Mouse (Mus musculus) embryo, embryonic 10 days (tissue): ENCODE data around the gene Mbtd1.
A peak's percentile ranks its signal among the peaks of the same experiment; 100 is the strongest.
"Not testable (repeated sequence)": the region's sequence is repeated elsewhere in the genome, so short reads cannot be mapped to it uniquely, and the experiment has no call there.

ENCODE experiments used
- DNase-seq: peaks from one replicate; pipeline ENCODE4 v3.0.0-alpha.2; 2015; ENCODE audit warnings: low spot score

Gene Mbtd1

GRCm38 (mm10) chr11:93885572-93886410 lies at the start of gene Mbtd1, which contains the start of gene Utp18:
Gene Mbtd1 (plus strand): TSS chr11:93885852.
Gene Utp18 (minus strand): TSS chr11:93885766.
- peak; percentile 98 for DNase-seq

- DNase-seq: no peak
These were observed 38.3 kb upstream of the Mbtd1 start for GRCm38 (mm10) chr11:93847342-93847741.

DNA sequence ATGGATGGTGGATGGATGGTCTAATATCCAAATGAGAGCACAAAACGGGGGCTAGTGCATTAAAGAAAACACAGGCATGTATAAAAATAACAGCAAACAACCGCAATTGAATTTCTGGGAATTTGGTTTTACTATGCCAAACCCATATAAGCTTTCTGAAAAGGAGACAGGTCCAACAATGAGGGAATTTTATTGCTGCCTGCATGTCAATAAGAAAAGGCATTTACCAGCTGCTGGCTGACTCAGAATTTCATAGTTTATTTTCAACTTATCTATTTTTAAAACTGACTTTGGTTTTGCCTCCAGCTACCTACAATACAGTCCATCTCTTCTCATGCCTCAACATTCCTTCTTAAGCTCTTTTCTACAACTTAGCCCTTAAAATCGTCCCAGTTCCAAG lies 33.1 kb upstream of the Mbtd1 start:
- no peak for DNase-seq

GRCm38 (mm10) chr11:93856284-93856955 lies 29.2 kb upstream of the Mbtd1 start:
- DNase-seq: peak; percentile 83

DNA sequence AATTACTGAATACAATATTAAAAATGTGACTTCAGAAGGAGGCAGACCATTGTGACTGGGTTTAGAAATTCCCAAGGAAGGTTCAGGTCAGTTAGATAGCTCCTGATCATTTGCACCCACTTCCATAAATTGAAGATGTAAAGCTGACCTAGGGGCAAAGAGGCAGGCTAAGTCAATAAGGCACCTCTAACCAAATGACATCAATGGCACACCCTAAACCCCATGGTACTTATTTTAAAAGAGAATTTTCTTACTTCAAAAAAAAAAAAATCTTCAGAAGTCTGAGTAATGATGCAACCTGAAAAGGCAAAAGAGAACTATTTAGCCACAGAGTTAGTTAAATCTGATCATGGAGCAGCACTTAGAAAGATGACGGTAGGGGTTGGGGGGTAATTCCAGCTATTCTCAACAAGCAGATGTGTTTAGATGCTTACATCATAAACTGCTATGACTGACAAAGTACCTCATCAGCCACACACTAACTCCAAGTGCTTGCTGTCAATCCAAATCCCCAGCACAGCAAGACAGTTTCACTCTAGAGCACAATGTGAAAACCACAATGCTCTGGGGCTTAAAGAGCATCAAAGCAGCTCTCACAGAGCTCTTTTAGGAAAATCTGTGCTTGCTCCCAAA lies 25.0 kb upstream of the Mbtd1 start:
- DNase-seq: no peak

- no peak for DNase-seq
These were observed 24.5 kb upstream of the Mbtd1 start for GRCm38 (mm10) chr11:93861193-93861592.

DNA sequence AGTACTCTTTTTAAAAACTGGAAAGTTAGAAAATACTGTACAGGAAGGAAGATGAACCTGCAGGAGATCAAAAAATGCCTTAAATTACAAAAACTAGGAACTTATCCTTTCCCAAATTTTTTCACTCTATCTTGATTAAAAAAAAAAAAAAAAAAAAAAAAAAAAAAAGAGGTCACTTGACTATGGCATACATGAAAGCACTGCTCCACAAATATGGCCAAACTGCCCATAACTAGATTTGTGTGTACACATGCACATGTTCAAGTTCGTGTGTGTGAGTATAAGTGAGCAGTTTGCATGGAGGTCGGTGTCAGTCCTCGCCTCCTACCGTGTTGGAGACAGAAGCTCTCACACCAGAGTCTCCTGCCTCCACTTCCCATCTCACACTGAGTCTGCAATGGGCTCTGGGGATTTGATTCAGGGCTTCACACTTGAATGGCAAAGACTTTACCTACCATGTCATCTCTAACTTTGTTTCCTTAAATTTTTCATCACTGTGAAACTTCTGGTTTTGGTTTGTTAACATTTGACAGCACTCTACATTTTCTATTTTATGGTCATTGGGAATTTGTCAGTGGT lies 23.5 kb upstream of the Mbtd1 start:
- DNase-seq: no peak

DNA sequence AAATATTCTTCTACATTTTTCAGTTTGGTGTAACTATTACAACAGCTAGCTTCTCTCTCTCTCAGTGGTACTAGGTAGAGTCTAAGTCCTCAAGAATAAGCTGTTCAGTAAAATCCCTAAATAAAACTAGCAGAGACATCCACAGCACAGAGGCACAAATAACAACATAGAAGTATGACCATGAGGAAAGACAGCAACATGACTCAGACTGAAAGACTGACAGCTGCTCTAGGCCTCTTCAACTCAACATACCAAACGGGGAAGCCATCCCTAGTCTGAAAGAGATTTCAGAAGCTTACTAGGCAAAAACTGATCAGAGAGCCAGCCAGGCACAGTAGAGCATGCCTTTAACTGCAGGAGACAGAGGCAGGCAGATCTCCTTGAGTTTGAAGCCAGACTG lies 23.0 kb upstream of the Mbtd1 start:
- DNase-seq: no peak

- no peak for DNase-seq
These were observed 1.6 kb upstream of the Mbtd1 start for GRCm38 (mm10) chr11:93884068-93884467.

DNA sequence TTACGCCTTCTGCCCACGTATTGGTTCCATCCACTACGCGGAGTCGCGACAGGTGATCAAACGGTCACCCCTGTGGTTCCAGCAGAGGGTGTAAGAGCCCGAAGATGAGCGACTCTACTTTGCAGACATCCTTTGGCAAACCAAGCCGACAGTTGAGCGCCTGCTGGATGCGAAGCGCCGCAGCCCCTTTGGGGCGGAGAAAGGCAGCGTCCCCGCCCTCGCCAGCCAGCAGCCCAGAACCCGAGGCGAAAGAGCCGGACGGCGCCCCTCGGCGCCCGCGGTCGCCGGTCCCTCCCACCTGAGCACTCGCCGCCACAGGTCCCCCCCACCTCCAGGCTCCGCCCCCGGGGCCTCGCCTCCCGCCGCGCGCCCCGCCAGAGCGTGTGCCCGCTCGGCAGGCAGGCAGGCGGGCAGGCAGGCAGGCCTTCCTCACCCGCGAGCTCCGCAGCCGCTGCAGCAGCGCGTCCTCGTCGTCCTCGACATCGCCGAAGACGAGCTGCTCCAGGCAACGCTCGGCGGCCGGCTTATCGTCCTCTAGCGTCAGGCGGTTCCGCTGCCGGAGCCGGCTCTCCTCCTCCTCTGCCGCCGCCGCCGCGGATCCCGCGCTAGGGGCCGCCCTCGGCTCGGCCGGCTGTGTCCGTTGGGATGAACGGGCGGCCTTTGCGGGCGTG lies 616 bp upstream of the Mbtd1 start:
- DNase-seq: peak; percentile 62

- peak; percentile 32 for DNase-seq
These were observed 893 bp downstream of the Mbtd1 start for GRCm38 (mm10) chr11:93886411-93887079.

DNA sequence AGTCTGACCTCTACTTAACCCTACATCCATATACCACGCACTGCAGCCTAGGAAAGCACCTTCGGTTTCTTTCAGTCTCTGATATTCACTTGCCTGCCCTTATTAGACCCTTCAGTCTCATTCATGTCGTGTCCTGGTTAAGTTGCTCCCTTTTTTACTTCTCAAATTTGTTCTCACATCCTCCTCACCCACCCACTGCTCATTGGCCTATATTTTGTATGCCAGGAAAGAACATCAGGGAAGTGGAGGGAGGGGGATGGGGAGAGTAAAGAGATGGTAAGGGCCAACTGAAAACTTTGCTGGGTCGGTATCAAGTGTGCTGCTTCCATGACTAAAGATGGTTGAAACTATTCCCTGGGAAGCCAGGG lies 1.4 kb downstream of the Mbtd1 start:
- no peak for DNase-seq

DNA sequence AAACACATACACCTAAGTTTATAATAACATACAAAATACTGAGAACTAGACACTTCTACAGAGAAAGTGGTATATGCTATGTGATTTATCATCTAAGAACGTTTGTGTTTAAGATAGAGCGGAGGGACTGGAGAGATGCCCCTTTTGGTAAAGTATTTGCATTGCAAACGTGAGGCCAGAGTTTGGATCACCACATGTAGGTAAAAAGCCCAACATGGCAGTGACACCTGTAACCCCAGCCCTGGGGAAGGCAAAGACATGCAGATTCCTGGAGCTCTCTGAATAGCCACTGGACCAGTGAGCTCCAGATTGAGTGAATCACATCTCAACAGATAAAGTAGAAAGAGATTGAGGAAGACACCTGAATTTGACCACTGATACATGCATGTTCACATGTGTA lies 12.1 kb downstream of the Mbtd1 start:
- DNase-seq: no peak

DNA sequence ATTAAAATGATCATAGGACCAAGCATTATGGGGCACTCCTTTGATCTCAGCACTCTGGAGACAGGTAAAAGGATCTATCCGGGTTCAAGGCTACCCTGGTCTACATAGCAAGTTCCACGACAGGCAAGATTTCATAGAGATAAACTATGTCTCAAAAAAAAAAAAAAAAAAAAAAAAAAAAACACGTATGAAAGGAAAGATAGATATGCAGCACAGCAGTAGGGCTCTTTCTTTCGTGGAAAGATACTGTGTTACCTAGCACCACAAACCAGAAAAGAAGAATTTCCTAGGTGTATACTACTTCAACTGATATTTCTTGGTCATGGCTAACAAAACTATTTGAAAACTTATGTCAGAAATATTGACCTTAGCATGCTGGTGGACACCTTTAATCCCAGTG lies 21.2 kb downstream of the Mbtd1 start:
- DNase-seq: no peak

- no peak for DNase-seq
These were observed 22.2 kb downstream of the Mbtd1 start for GRCm38 (mm10) chr11:93907839-93908238.

GRCm38 (mm10) chr11:93908829-93909228 lies 23.2 kb downstream of the Mbtd1 start:
- DNase-seq: no peak

DNA sequence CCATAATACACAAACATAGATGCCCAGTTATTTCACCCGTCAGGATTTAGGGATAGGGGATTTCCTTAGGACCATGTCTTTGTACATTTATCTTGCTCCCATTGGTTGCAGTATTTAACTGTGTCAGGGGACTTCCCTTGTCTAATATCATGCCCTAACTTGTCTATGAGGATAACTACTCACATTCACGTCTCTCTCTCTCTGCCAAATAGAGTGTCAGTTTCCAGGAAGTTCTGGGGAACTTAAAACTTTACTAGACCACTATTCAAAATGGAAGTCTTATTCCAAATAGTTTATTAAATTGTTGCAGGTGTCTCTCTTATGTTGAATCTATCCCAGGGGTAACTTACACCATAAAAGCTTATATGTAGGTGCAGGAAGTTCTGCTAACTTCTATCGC lies 26.0 kb downstream of the Mbtd1 start:
- no peak for DNase-seq

- DNase-seq: not testable (repeated sequence)
These were observed 29.4 kb downstream of the Mbtd1 start for GRCm38 (mm10) chr11:93915019-93915418.

GRCm38 (mm10) chr11:93929106-93929505 lies 43.5 kb downstream of the Mbtd1 start:
- DNase-seq: no peak

GRCm38 (mm10) chr11:93940906-93941305 lies 55.3 kb downstream of the Mbtd1 start:
- DNase-seq: no peak

DNA sequence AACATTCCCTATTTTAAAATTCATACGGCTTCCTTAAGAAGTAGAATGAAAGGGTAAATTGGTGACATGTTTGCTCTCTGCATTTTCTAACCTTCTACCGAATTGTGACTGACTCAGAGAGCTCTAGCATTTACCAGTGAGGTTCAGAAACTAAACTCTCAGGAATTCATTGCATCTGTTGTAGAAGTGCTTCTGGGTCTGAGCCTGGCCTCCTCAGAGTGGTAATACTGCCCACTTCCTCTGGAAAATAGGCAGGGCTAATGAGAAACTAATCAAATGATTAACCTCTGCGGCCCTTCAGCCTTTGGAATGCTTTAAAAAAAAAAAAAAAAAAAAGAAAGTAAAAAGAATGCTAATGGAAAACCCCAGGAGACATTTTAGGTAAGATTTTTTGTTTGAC lies 59.3 kb downstream of the Mbtd1 start:
- no peak for DNase-seq
